Mouse (Mus musculus): ENCODE measurements at regions not wholly inside any gene's neighbourhood (a gene's known extent, or its start where the extent isn't known, plus 50 kb on each side); places are given as distances from the start of the nearest gene placed in this dataset.

DNA sequence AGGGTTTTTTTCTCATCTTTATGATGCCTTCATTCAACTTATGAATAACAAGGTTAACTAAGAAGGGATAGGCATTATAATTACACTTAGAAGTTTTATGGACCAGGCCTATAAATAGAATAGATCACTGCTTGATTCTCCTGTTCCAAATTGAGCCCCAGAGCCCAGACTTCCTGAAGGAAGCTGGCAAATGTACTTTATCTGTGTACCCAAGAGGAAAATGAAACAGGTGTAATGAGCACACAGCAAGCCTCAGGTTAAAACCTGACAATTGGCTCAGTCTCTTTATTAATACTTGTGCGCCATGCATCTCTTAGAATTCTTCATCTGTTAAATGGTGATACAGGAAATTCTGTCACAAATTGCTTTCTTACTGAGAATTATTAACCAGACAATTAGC is 95.4 kb upstream of the Kcnip4 start:
- TF ChIP-seq CTCF (IDR thresholded peaks at IDR 0.05) = no peak

GRCm38 (mm10) chr5:49606761-49607160 is 82.1 kb upstream of the Kcnip4 start:
- TF ChIP-seq CTCF (IDR thresholded peaks at IDR 0.05) = no peak
- Histone ChIP-seq H3K27ac (no peak overlapping the region), H3K4me3 (no peak overlapping the region)
- intact Hi-C loops (cut with DNase I) = no loop called here
- DNase-seq = no peak

More for the DNA sequence above, 95.4 kb upstream of the Kcnip4 start:
- intact Hi-C loops (cut with DNase I) = no loop called here
- DNase-seq = no peak
- no peak overlapping the region for H3K27ac ChIP-seq
- no peak overlapping the region for H3K4me3 ChIP-seq

DNA sequence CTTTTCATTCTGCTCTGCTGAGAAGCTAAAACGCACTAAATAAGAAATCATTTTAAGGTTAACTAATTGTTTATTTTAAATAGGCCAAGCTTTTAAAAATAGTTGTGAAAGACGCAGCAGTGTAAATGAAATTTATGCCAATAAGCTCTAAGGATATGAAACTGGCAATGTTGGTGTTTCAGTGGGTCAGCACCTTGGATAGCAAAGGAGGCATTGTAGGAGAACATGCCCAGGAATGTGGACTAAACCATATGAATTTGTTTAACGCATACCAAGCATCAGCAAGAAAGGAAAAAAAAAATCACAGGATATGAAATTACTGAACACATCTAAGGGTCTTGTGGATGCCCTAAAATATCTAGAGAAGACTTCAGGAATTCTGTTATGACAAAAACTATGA is 56.1 kb upstream of the Kcnip4 start:
- intact Hi-C loops (cut with DNase I) = no loop called here
- Histone ChIP-seq H3K27ac (no peak overlapping the region), H3K4me3 (no peak overlapping the region)
- no peak for TF ChIP-seq CTCF (IDR thresholded peaks at IDR 0.05)
- no peak for DNase-seq

- Histone ChIP-seq H3K4me3 (no peak overlapping the region), H3K27ac (no peak overlapping the region)
- intact Hi-C loops (cut with DNase I) = no loop called here
- no peak for TF ChIP-seq CTCF (IDR thresholded peaks at IDR 0.05)
- DNase-seq = no peak
These were observed 51.2 kb upstream of the Kcnip4 start for GRCm38 (mm10) chr5:49575901-49576300.
